8 mouse cellular contexts compared by ENCODE assay signal in genomic region chr3:125849163-125849872, GRCm38 (mm10).
DNase-seq lines count a peak whose midpoint lies in the region; ATAC-seq and TF ChIP-seq lines count a peak whose summit lies in the region.

No protein-coding gene starts in this region.

- H3K36me3 ChIP-seq in liver, postnatal 0 days (replicated peaks; ENCODE audit: insufficient read depth, low read length) = no peaks in the 10 kb centered on the region
- no peaks in the 10 kb centered on the region for H3K36me3 ChIP-seq in liver, embryonic 11.5 days (ENCODE audit: control insufficient read depth, insufficient read depth, low read length)

- H3K9me3 ChIP-seq in liver, postnatal 0 days (ENCODE audit: low read length) = no peaks in the 10 kb centered on the region
- H3K9me3 ChIP-seq in liver, embryonic 11.5 days (ENCODE audit: control insufficient read depth, low read length) = no peaks in the 10 kb centered on the region

- no peak for ATAC-seq in liver, postnatal 0 days
- no peak for ATAC-seq in liver, embryonic 11.5 days (replicated peaks; ENCODE audit: low FRiP score)

- no peaks in the 10 kb centered on the region for H3K4me1 ChIP-seq in liver, postnatal 0 days (ENCODE audit: insufficient read depth)
- H3K4me1 ChIP-seq in liver, embryonic 11.5 days (replicated peaks; ENCODE audit: control insufficient read depth, insufficient read depth, low read length) = no peaks in the 10 kb centered on the region

- DNase-seq in adrenal gland, adult 2 months = peak; percentile 10
- DNase-seq in adrenal gland, adult 8-10 months = no peak
- no peak for DNase-seq in liver, postnatal 0 days
- DNase-seq in liver, embryonic 11.5 days (ENCODE audit: low spot score) = no peak
- peak; percentile 69 for DNase-seq in embryo, embryonic 11 days
- peak; percentile 7 for DNase-seq in induced T-regulatory cell, adult 2 months (ENCODE audit: low read depth)
- DNase-seq in mesoderm, embryonic 11.5 days (ENCODE audit: low read depth, low spot score) = peak; percentile 64
- no peak for DNase-seq in spleen, adult 12 weeks (ENCODE audit: low spot score)

- no peak overlapping the region for H3K27ac ChIP-seq in liver, postnatal 0 days (ENCODE audit: low read depth)
- H3K27ac ChIP-seq in liver, embryonic 11.5 days (ENCODE audit: low read depth, low read length) = no peak overlapping the region

- H3K9ac ChIP-seq in liver, postnatal 0 days (replicated peaks) = no peak overlapping the region
- H3K9ac ChIP-seq in liver, embryonic 11.5 days (ENCODE audit: low read depth, low read length) = no peak overlapping the region

- 21% methylated on average over 6 of the region's 6 CpGs for WGBS in liver, postnatal 0 days (ENCODE audit: insufficient replicate concordance)
- WGBS in liver, embryonic 11.5 days = 23% methylated on average over 6 of the region's 6 CpGs

- TF ChIP-seq CTCF in liver, postnatal 0 days (IDR thresholded peaks at IDR 0.05; ENCODE audit: low read depth) = peak; percentile 82

- no peak overlapping the region for H3K4me3 ChIP-seq in liver, postnatal 0 days (ENCODE audit: low read depth, low read length)
- no peak overlapping the region for H3K4me3 ChIP-seq in liver, embryonic 11.5 days (ENCODE audit: low read depth, low read length)

- H3K4me2 ChIP-seq in liver, postnatal 0 days (ENCODE audit: low read depth, low read length) = no peak overlapping the region
- H3K4me2 ChIP-seq in liver, embryonic 11.5 days = no peak overlapping the region

- TF ChIP-seq EP300 in liver, postnatal 0 days (IDR thresholded peaks at IDR 0.05; ENCODE audit: low read depth) = no peak

- H3K27me3 ChIP-seq in liver, postnatal 0 days (ENCODE audit: insufficient read depth, low read length) = no peaks in the 10 kb centered on the region
- H3K27me3 ChIP-seq in liver, embryonic 11.5 days (replicated peaks; ENCODE audit: control insufficient read depth, insufficient read depth, low read length) = no peaks in the 10 kb centered on the region

Comparison
In these comparisons a context has a peak if more than half of its experiments do, and no peak if none do; other contexts are left out.
1. DNase-seq: peak in adrenal gland, adult 2 months (single experiment), embryo, embryonic 11 days (single experiment), induced T-regulatory cell, adult 2 months (single experiment) and mesoderm, embryonic 11.5 days (single experiment); none in adrenal gland, adult 8-10 months (single experiment), liver, postnatal 0 days (single experiment), liver, embryonic 11.5 days (single experiment) and spleen, adult 12 weeks (single experiment).